Mouse (Mus musculus): Measurements from ENCODE around the gene Gm49318.

DNA sequence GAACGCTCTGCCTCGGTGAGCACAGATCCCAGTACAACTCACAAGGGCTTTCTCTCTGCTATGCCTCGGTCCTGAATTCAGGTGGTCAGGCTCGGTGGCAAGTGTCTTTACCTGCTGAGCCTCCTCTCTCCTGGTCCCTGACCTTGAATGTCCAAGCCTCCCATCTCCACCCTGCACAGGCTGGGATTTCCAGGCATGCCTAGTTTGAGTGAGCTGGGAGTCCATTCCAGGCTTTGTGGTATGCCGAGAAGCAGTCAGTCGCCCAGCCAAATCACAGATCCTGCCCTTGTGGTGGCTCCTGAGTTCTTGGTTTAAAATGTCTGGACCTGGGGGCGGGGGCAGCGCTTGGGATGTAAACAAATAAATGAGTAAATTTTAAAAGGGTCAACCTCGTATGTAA lies 23.7 kb downstream of the Gm49318 start:
- TF ChIP-seq GATA1 (IDR thresholded peaks at IDR 0.05; ENCODE audit: borderline replicate concordance, low read length), result no peak
- TF ChIP-seq FLI1 (IDR thresholded peaks at IDR 0.05; ENCODE audit: low read length), result no peak

Measured in megakaryocyte, embryonic 14.5 days (primary cell).